Mouse (Mus musculus) CD4-positive naive resting alpha-beta T cell, adult 57 days (primary cell): ENCODE data around the gene Tet3. TPM values are rescaled to one million over a fixed set of nuclear protein-coding genes. Genes with fewer than 3 reads are reported as not detected.

Source experiments
- total RNA-seq: library from RNA; stranded (reverse); gene quantifications from one replicate; pipeline ENCODE4 v1.2.4, GENCODE M21; 2023

Gene Tet3
- 191 TPM for total RNA-seq

DNA sequence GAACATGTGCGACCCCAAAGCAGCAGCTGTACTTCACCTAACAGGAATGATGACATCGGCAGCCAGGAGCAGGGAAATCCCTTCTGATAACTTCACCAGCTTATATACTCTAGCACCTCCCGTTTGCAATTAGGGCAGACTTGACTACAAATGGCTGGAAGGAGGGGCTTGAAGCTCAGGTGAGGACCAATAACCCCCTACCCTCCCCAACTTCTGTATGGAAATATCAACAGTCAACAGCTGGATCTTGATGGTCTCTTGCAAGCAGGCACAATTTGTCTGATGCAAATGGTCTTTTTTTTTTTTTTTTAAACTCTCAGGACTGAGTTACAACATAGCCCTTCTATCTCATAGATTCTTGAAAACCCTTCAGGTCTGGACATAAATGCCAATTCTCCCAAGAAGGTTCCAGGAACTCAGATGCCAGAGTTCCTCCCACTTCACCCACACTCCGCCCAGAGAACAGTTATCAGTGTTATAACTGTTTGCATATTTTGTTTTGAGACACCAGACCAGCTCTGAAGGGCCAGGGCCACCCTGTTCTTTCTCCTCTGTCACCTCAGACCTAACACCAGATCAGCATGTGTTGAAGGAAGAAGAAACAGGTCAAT, at the start of gene Tet3:
Gene Tet3 (minus strand): TSS at position 51 of the 611 bp plus-strand sequence.

DNA sequence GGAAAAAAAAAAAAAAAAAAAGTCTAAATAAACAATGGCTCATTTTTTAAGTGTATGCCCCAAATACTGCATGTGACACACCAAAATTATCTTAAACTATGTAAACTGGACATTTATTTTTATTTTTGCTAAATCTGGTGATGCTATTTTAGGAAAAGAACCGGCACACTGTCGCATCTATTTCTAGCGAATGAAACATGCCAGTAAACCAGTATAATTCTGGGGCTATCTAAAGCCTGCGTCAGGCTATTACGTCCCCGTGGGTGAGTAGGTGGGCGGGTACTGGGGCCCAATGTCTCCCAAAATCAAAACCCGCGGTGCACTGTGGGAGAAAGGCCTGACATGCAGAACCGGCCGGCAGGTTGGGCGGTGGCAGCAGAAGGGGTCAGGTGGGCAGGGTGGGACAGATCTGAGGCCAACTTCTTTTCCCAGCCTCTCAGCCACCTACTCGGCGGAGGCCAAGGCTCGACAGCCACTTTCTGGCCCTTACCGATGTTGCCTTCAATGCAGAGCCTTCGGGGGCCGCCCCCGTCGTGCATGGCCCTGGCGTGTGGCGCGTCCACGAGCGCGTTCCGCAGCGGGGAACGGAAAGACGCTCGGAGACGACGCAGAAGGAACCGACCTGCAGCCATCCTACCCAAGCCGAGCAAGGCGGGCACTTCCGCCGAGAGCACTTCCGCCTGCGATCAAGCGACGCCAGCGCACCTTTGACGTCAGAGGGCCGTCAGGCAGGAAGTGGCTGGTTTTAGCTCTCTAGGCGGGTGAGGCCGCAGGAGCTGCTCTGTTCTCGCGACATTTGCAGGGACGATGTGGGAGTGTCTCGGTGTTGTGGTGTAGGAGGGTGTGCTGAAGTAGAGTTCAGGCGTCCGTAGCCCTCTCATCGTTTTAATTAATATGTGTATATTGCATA, 47.6 kb upstream of the Tet3 start, which contains the start of gene Dguok:
Gene Dguok (minus strand): TSS at position 712 of the 910 bp plus-strand sequence.

DNA sequence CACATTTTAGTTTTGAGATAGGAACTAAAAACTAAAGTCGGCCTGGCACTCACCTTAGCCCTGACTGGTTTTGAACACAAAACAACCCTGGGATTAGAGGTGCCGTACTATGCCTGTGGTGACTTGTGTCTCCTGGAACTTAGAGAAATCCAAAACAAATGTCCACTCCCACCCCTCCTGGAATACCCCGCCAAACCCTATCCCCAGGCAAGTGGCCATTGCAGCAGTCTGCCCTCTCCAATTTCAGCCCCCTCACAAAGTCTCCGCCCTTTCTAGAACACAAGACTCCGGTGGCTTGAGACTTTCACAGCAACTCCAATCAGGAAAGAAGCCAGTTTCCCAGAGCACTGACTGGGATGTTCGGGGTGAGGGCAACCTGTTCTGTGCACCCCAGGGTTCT, 110.0 kb downstream of the Tet3 start, which contains the start of gene Bola3:
Gene Bola3 (plus strand): TSS at position 275 of the 400 bp plus-strand sequence.

DNA sequence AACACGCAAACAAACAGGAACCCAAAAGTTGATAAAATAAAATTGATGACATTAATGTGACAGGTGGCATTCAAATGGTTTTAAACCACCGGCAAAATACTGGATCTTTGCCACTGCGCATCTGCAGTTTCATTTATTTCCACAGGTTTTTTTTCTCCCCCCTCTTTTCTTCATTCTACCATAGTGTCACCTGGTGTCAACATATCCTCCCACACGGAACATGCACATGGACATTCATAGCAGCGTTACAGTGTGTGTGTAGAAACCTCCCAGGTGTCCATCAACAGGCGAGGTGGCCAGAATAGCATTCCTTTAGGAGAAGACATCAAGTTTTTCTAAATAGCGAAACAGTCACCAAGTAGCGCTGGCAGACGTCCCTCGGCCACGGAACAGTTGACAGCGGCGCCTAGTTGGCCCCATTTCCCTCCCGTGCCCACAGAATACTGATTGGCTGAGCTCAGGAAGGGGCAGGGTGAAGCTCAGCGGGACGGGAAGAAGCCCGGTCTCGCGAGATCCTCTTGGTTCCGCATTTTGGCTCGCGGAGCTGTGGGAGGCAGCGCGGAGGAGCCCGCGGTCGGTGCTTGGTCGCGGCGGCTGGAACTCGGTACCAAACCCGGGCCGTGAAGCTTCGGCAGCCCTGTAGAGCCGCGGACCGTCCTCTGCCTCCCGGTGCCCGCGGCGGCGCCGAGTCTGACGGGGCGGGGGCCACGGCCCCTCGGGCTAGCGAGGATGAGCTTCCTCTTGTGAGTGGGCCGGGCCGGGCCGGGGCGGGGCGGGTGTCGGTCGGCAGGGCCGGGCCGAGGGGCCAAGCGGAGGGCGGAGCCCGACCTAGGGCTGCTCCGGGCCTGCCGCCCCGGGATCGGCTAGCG, 133.1 kb downstream of the Tet3 start, which contains the start of the genes Mthfd2 and Mob1a:
Gene Mthfd2 (minus strand): TSS at position 384 of the 869 bp plus-strand sequence.
Gene Mob1a (plus strand): TSS at position 492 of the 869 bp plus-strand sequence.

Other genes with a start within 250 kb of the Tet3 start
- not detected for gene Slc4a5, start 239.3 kb downstream of the Tet3 start, total RNA-seq
- gene Mthfd2, start 133.2 kb downstream of the Tet3 start, total RNA-seq, result 48.9 TPM
- 97.1 TPM for gene Mob1a, start 133.1 kb downstream of the Tet3 start, total RNA-seq
- gene Bola3, start 109.9 kb downstream of the Tet3 start, total RNA-seq, result 28.4 TPM
- gene Dguok, start 47.9 kb upstream of the Tet3 start, total RNA-seq, result 52.4 TPM
- gene Actg2, start 77.2 kb upstream of the Tet3 start, total RNA-seq, result not detected
- gene Stambp, start 113.6 kb upstream of the Tet3 start, total RNA-seq, result 20.4 TPM
- gene Clec4f, start 197.1 kb upstream of the Tet3 start, total RNA-seq, result not detected
- gene Cd207, start 218.8 kb upstream of the Tet3 start, total RNA-seq, result 0.50 TPM